Mouse (Mus musculus) E14TG2a.4 (cell line): ENCODE results near the gene Ypel1.

Source experiments
- H3K27me3 ChIP-seq: 2 replicates; pipeline ENCODE4 v1.6.1; 2014; ENCODE audit warnings: low read length, control low read depth; ENCODE audit not compliant: insufficient read depth
- H3K36me3 ChIP-seq: 2 replicates; pipeline ENCODE4 v1.6.1; 2014; ENCODE audit warnings: low read length, control low read depth; ENCODE audit not compliant: insufficient read depth
- H3K4me1 ChIP-seq: replicated peaks from 2 replicates; pipeline ENCODE4 v1.6.1; 2014; ENCODE audit warnings: low read depth, low read length, control low read depth
- H3K4me3 ChIP-seq: replicated peaks from 2 replicates; pipeline ENCODE4 v1.5.1; 2014; ENCODE audit warnings: mild to moderate bottlenecking, low read length
- H3K9me3 ChIP-seq: 2 replicates; pipeline ENCODE4 v1.6.1; 2014; ENCODE audit warnings: low read length, control low read depth
- CTCF ChIP-seq: conservative IDR thresholded peaks from 2 replicates; pipeline ENCODE4 v1.5.1; 2014; ENCODE audit warnings: low read length
- NANOG ChIP-seq: IDR thresholded peaks from 2 replicates; pipeline ENCODE4 v1.6.1; 2014; ENCODE audit warnings: borderline replicate concordance, low read length, mixed read lengths
- POU5F1 ChIP-seq: IDR thresholded peaks from 2 replicates; pipeline ENCODE4 v1.6.1; 2014; ENCODE audit warnings: low read length, borderline replicate concordance

The Ypel1 gene

DNA sequence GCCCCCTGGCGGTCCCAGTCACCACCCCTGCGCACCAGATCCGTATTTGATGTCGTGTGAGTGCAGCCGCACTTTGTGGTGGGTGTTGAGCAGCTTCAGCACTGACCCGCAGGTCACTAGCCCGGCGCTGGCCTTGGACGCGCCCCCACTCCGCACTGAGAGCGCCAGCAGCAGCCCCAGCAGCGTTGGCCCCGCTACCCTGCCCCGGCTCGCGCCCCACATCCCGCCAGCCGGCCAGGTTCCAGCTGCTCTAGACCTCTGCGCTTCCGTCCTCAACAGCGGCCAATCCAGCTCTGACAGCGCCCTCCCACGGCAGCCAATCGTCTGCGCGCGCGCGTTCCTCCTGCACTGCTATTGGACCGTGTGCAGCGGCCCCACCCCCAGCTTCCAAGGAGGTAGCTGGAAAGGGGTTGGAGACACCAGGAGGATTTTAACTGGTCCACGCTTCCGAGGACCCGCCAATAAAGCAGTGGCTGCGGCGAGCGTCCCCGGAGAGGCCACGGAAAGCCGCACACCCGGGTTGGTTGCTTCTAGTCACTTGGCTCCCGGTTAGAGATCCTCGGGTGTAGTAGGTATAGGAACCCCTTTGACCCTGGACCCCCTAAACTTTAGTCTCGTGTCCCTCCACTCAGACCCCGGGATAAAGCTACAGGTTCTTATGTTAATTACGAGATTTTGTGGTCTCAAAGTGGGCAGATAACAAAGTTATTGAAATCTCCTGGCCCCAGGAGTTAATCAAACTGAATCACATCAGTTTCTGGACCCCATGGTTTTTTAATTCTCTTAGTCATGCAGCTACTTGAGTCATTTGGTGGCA is 62.8 kb downstream of the Ypel1 start, which contains the start of gene Sdf2l1:
Sdf2l1 (minus strand) TSS at position 295 of the 817 bp plus-strand sequence.
- H3K9me3 ChIP-seq, result no peaks in the 10 kb centered on the region
- H3K4me3 ChIP-seq, result peak within 1 kb of the TSS; percentile 97
- peaks cover 24% of the 10 kb centered on the region for H3K27me3 ChIP-seq
- H3K36me3 ChIP-seq, result peaks cover 13% of the 10 kb centered on the region
- TF ChIP-seq POU5F1, result no peak
- no peak; the same call in 1 of the 2 replicates for TF ChIP-seq CTCF
- TF ChIP-seq NANOG, result no peak
- peaks cover 21% of the 10 kb centered on the region for H3K4me1 ChIP-seq

- TF ChIP-seq POU5F1 (no peak), CTCF (no peak), NANOG (no peak)
- Histone ChIP-seq H3K9me3 (no peaks in the 10 kb centered on the region), H3K4me1 (peaks cover 25% of the 10 kb centered on the region)
Observed at GRCm38 (mm10) chr16:17132906-17133200, 63.4 kb downstream of the Ypel1 start.

More at GRCm38 (mm10) chr16:17132906-17133200, 63.4 kb downstream of the Ypel1 start:
- Histone ChIP-seq H3K27me3 (peaks cover 27% of the 10 kb centered on the region), H3K4me3 (peak overlapping the region; percentile 97), H3K36me3 (peaks cover 13% of the 10 kb centered on the region)
